34 mouse cellular contexts compared by ENCODE assay signal in genomic region chr7:127321106-127321505, GRCm38 (mm10).
"Had no signal": no experiment of that assay in that cellular context is flagged by ENCODE, and none has a peak within 500 bp of the region (broad histone marks: within the 10 kb centered on the region; RNA-seq: fewer than 3 reads in every experiment).

No protein-coding gene starts in this region.

- H3K4me3 ChIP-seq: heart, embryonic 12.5 days; heart, embryonic 13.5 days; heart, embryonic 15.5 days; hindbrain, embryonic 10.5 days; hindbrain, embryonic 12.5 days; hindbrain, embryonic 13.5 days; hindbrain, embryonic 15.5 days; intestine, embryonic 15.5 days; kidney, embryonic 15.5 days; layer of hippocampus, adult 2 months; left cerebral cortex, adult 2 months had no signal

- DNase-seq: heart, postnatal 10 days; heart, postnatal 14 days; heart, postnatal 36 days; heart, postnatal 4 days; kidney, adult 11 months; kidney, adult 18-20 months; kidney, adult 2 months; kidney, adult 8-10 months; kidney, adult 9 months; kidney, postnatal 10 days; kidney, postnatal 14 days; kidney, postnatal 25 days; kidney, postnatal 36 days; kidney, postnatal 4 days; layer of hippocampus, adult 9-11 months; layer of hippocampus, postnatal 36 days had no signal

- H3K27ac ChIP-seq: heart, embryonic 13.5 days; heart, embryonic 15.5 days; hindbrain, embryonic 10.5 days; hindbrain, embryonic 12.5 days; hindbrain, embryonic 13.5 days; hindbrain, embryonic 14.5 days; hindbrain, embryonic 15.5 days; hindbrain, postnatal 0 days; intestine, embryonic 15.5 days; kidney, embryonic 15.5 days; kidney, postnatal 0 days; layer of hippocampus, adult 2 months; left cerebral cortex, adult 2 months had no signal

- H3K4me1 ChIP-seq: heart, embryonic 12.5 days; heart, embryonic 13.5 days; heart, embryonic 15.5 days; hindbrain, embryonic 12.5 days; hindbrain, embryonic 13.5 days; hindbrain, embryonic 15.5 days; intestine, embryonic 15.5 days had no signal

- ATAC-seq: hindbrain, embryonic 16.5 days; hindbrain, postnatal 0 days; inflammation-experienced regulatory T-cells, adult 6 months; intestine, embryonic 15.5 days; intestine, embryonic 16.5 days; intestine, postnatal 0 days had no signal

- H3K27me3 ChIP-seq: heart, embryonic 15.5 days; hindbrain, embryonic 13.5 days; hindbrain, embryonic 15.5 days; intestine, embryonic 15.5 days; kidney, embryonic 15.5 days had no signal
